Mouse (Mus musculus) brain, embryonic 14.5 days (tissue): ENCODE data around the gene Klhdc9.

Source experiments
- CTCF ChIP-seq: fragments of 200-500 bp; IDR thresholded peaks from 2 replicates; pipeline ENCODE4 v1.5.1; 2012; ENCODE audit warnings: inconsistent platforms, mild to moderate bottlenecking, moderate library complexity, borderline replicate concordance; ENCODE audit not compliant: insufficient read depth, insufficient read length; ENCODE audit errors: extremely low read depth
- POLR2A ChIP-seq: fragments of 200-500 bp; IDR thresholded peaks from 2 replicates; pipeline ENCODE4 v1.6.1; 2012; ENCODE audit warnings: mild to moderate bottlenecking, inconsistent platforms, borderline replicate concordance; ENCODE audit not compliant: poor library complexity, insufficient read depth, insufficient read length, severe bottlenecking; ENCODE audit errors: extremely low read depth

DNA sequence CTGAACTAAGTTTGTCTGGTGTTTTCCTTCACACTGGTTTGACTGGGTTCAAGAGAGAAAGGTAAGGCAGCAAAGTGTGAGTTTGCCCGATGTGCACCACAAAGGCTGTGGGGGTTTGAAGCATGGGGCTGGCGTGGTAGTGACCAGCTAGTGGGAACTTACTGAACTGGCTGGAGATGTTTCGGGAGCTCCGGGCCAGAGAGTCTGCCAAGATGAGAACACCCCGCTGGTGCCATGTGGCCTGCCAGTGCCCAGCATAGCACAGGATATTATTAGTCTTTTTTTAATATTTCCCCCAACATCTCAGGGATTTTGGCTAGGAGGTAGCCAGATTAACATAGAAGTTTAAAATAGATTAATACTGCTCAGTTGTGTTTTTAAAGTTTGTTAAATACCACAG is 40.4 kb downstream of the Klhdc9 start:
- TF ChIP-seq CTCF (no peak), POLR2A (no peak)
